Comparison of ENCODE assay signal across 13 mouse cellular contexts in genomic region chr2:166427390-166427789, GRCm38 (mm10).
DNase-seq lines count a peak whose midpoint lies in the region; ATAC-seq lines count a peak whose summit lies in the region.
"Had no signal": no experiment of that assay in that cellular context is flagged by ENCODE, and none has a peak within 500 bp of the region (broad histone marks: within the 10 kb centered on the region; RNA-seq: fewer than 3 reads in every experiment).

No protein-coding gene starts in this region.

- peaks cover 51% of the 10 kb centered on the region for H3K4me1 ChIP-seq in heart, embryonic 12.5 days (replicated peaks)
- H3K4me1 ChIP-seq in embryonic facial prominence, embryonic 10.5 days = peaks cover 66% of the 10 kb centered on the region
- H3K4me1 ChIP-seq in embryonic facial prominence, embryonic 13.5 days = peaks cover 75% of the 10 kb centered on the region
- H3K4me1 ChIP-seq in limb, embryonic 11.5 days (ENCODE audit: control insufficient read depth, insufficient read depth, low read length) = peaks cover 25% of the 10 kb centered on the region

- ATAC-seq in heart, embryonic 12.5 days (ENCODE audit: insufficient number of reproducible peaks, low FRiP score) = no peak
- no peak for ATAC-seq in embryonic facial prominence, embryonic 13.5 days (ENCODE audit: insufficient number of reproducible peaks, insufficient read depth, low FRiP score, low TSS enrichment, low read depth)
- 0 out of 2 replicates have a peak, but pooled peaks have one; percentile 31 for ATAC-seq in limb, embryonic 11.5 days (ENCODE audit: insufficient number of reproducible peaks, low FRiP score, low TSS enrichment, low read depth)
- no peak for ATAC-seq in CD4-positive, CD25-positive, alpha-beta regulatory T cell, adult 4 months
- ATAC-seq: forebrain, embryonic 15.5 days; midbrain, embryonic 13.5 days had no signal

- H3K36me3 ChIP-seq in heart, embryonic 12.5 days = no peaks in the 10 kb centered on the region
- no peaks in the 10 kb centered on the region for H3K36me3 ChIP-seq in embryonic facial prominence, embryonic 10.5 days (replicated peaks)
- no peaks in the 10 kb centered on the region for H3K36me3 ChIP-seq in embryonic facial prominence, embryonic 13.5 days
- H3K36me3 ChIP-seq in limb, embryonic 11.5 days (ENCODE audit: control insufficient read depth, insufficient read depth, low read length) = no peaks in the 10 kb centered on the region
- H3K36me3 ChIP-seq: forebrain, embryonic 15.5 days; hindbrain, embryonic 15.5 days; midbrain, embryonic 13.5 days had no signal

- H3K9ac ChIP-seq in heart, embryonic 12.5 days = no peak overlapping the region
- no peak overlapping the region for H3K9ac ChIP-seq in embryonic facial prominence, embryonic 13.5 days
- H3K9ac ChIP-seq in limb, embryonic 11.5 days (ENCODE audit: low read length) = no peak overlapping the region
- H3K9ac ChIP-seq: forebrain, embryonic 15.5 days; hindbrain, embryonic 15.5 days; liver, embryonic 14.5 days; midbrain, embryonic 13.5 days had no signal

- no peak overlapping the region for H3K4me3 ChIP-seq in heart, embryonic 12.5 days
- 0 out of 2 replicates have a peak overlapping the region, but pooled peaks have one; percentile 12 for H3K4me3 ChIP-seq in embryonic facial prominence, embryonic 10.5 days
- H3K4me3 ChIP-seq in embryonic facial prominence, embryonic 13.5 days = no peak overlapping the region
- no peak overlapping the region for H3K4me3 ChIP-seq in limb, embryonic 11.5 days (ENCODE audit: low read depth, low read length)
- H3K4me3 ChIP-seq: forebrain, embryonic 15.5 days; hindbrain, embryonic 15.5 days; layer of hippocampus, adult 2 months; midbrain, embryonic 13.5 days had no signal

- H3K27ac ChIP-seq in heart, embryonic 12.5 days (ENCODE audit: poor library complexity, severe bottlenecking) = peak overlapping the region; percentile 73
- peak overlapping the region; percentile 85 for H3K27ac ChIP-seq in embryonic facial prominence, embryonic 10.5 days (replicated peaks)
- peak overlapping the region; percentile 90 for H3K27ac ChIP-seq in embryonic facial prominence, embryonic 13.5 days
- H3K27ac ChIP-seq in limb, embryonic 11.5 days (replicated peaks; ENCODE audit: low read depth, low read length) = no peak overlapping the region; the same call in 1 of the 2 replicates
- H3K27ac ChIP-seq: forebrain, embryonic 15.5 days; hindbrain, embryonic 15.5 days; layer of hippocampus, adult 2 months; liver, embryonic 14.5 days; midbrain, embryonic 13.5 days had no signal

- DNase-seq in heart, postnatal 4 days = no peak
- no peak for DNase-seq in embryonic facial prominence, embryonic 10.5 days (ENCODE audit: low spot score)
- no peak for DNase-seq in limb, embryonic 11.5 days (ENCODE audit: low spot score)
- DNase-seq in spleen, postnatal 36 days (ENCODE audit: low spot score in 2 of 2) = no peak
- DNase-seq: cerebellum, postnatal 14 days had no signal

- H3K9me3 ChIP-seq in heart, embryonic 12.5 days (replicated peaks) = no peaks in the 10 kb centered on the region
- no peaks in the 10 kb centered on the region for H3K9me3 ChIP-seq in embryonic facial prominence, embryonic 10.5 days
- H3K9me3 ChIP-seq in embryonic facial prominence, embryonic 13.5 days = no peaks in the 10 kb centered on the region
- no peaks in the 10 kb centered on the region for H3K9me3 ChIP-seq in limb, embryonic 11.5 days (ENCODE audit: control insufficient read depth, low read length)
- H3K9me3 ChIP-seq: forebrain, embryonic 15.5 days; hindbrain, embryonic 15.5 days; midbrain, embryonic 13.5 days had no signal

- H3K4me2 ChIP-seq in heart, embryonic 12.5 days = peak overlapping the region; percentile 38; the same call in 1 of the 2 replicates
- H3K4me2 ChIP-seq in embryonic facial prominence, embryonic 13.5 days = 0 out of 2 replicates have a peak overlapping the region, but pooled peaks have one; percentile 18
- no peak overlapping the region for H3K4me2 ChIP-seq in limb, embryonic 11.5 days (ENCODE audit: low read depth, severe bottlenecking)
- H3K4me2 ChIP-seq: forebrain, embryonic 15.5 days; hindbrain, embryonic 15.5 days; midbrain, embryonic 13.5 days had no signal

- WGBS in heart, embryonic 12.5 days = 51% methylated on average over 6 of the region's 6 CpGs
- WGBS in embryonic facial prominence, embryonic 10.5 days = 54% methylated on average over 6 of the region's 6 CpGs
- WGBS in embryonic facial prominence, embryonic 13.5 days = 24% methylated on average over 6 of the region's 6 CpGs
- 58% methylated on average over 6 of the region's 6 CpGs for WGBS in limb, embryonic 11.5 days

- no peaks in the 10 kb centered on the region for H3K27me3 ChIP-seq in heart, embryonic 12.5 days (replicated peaks)
- H3K27me3 ChIP-seq in embryonic facial prominence, embryonic 10.5 days (replicated peaks; ENCODE audit: low read depth, poor library complexity, severe bottlenecking) = peaks cover 10% of the 10 kb centered on the region; the same call in 1 of the 2 replicates
- H3K27me3 ChIP-seq in embryonic facial prominence, embryonic 13.5 days = no peaks in the 10 kb centered on the region
- no peaks in the 10 kb centered on the region for H3K27me3 ChIP-seq in limb, embryonic 11.5 days (ENCODE audit: control insufficient read depth, insufficient read depth, low read length)
- H3K27me3 ChIP-seq: forebrain, embryonic 15.5 days had no signal
